ENCODE assay signal across 8 mouse cellular contexts in the genomic region with DNA sequence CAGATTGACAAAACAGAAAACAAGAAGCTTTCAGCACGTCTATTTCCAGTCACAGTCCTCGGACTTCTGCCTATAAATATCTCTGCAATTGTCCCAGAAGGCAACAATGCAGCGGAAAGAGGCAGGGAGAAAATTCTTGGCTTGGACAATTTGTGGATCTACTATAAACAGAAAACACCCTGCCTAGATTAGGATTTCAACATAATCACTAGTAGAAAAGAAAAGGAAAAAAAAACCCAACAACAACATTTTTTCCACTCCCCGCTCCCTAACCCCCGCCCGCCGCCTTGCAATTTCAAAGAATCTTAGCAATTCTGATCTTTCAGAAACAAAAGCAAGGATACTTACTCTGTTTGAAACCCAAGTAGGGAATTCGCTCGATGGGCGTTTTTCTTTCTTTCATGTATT.
A peak's percentile ranks its signal among the peaks of the same experiment; 100 is the strongest.
DNase-seq lines count a peak whose midpoint lies in the region; ATAC-seq and TF ChIP-seq lines count a peak whose summit lies in the region.

No protein-coding gene starts in this region.

- peak overlapping the region; percentile 17 for H3K4me2 ChIP-seq in heart, embryonic 12.5 days

- H3K27ac ChIP-seq in gastrocnemius, adult 2 months, result peak overlapping the region; percentile 87
- peak overlapping the region; percentile 72 for H3K27ac ChIP-seq in heart, embryonic 12.5 days (ENCODE audit: poor library complexity, severe bottlenecking)

- peak; percentile 52 for DNase-seq in gastrocnemius, adult 2 months
- no peak for DNase-seq in gastrocnemius, postnatal 10 days
- DNase-seq in R1 (ENCODE audit: low read depth, low spot score), result peak; percentile 62
- DNase-seq in kidney, postnatal 14 days, result peak; percentile 52
- no peak for DNase-seq in spleen, adult 12 weeks (ENCODE audit: low spot score)
- no peak for DNase-seq in cerebellum, postnatal 36 days

- H3K9me3 ChIP-seq in heart, embryonic 12.5 days (replicated peaks), result no peaks in the 10 kb centered on the region

- no peaks in the 10 kb centered on the region for H3K27me3 ChIP-seq in heart, embryonic 12.5 days (replicated peaks)

- H3K9ac ChIP-seq in heart, embryonic 12.5 days, result no peak overlapping the region

- no peak for ATAC-seq in heart, embryonic 12.5 days (ENCODE audit: insufficient number of reproducible peaks, low FRiP score)
- ATAC-seq in megakaryocyte-erythroid progenitor cell, adult 5-6 weeks (replicated peaks; ENCODE audit: low FRiP score, low TSS enrichment, poor library complexity, severe bottlenecking), result no peak

- H3K4me3 ChIP-seq in gastrocnemius, adult 2 months, result peak overlapping the region; percentile 55
- H3K4me3 ChIP-seq in heart, embryonic 12.5 days, result no peak overlapping the region

- peaks cover 47% of the 10 kb centered on the region for H3K36me3 ChIP-seq in heart, embryonic 12.5 days

- peaks cover 53% of the 10 kb centered on the region for H3K4me1 ChIP-seq in heart, embryonic 12.5 days (replicated peaks)

- intact Hi-C loops in gastrocnemius, adult 2 months (cut with DNase I), result loop anchor here (1.0 to 5.0 kb wide), 2 partner anchors 8 to 36 kb away; no protein-coding TSS in a partner anchor

- WGBS in heart, embryonic 12.5 days, result 35% methylated on average over 10 of the region's 10 CpGs

- no peak for TF ChIP-seq CTCF in gastrocnemius, adult 2 months (IDR thresholded peaks at IDR 0.05)

Comparison
In these comparisons a context has a peak if more than half of its experiments do, and no peak if none do; other contexts are left out.
1. DNase-seq: peak in gastrocnemius, adult 2 months (single experiment), R1 (single experiment) and kidney, postnatal 14 days (single experiment); none in gastrocnemius, postnatal 10 days (single experiment), spleen, adult 12 weeks (single experiment) and cerebellum, postnatal 36 days (0 of 2).